Mouse (Mus musculus) stomach, embryonic 15.5 days (tissue): Measurements from ENCODE around the gene Hsh2d. TPM values are rescaled to one million over a fixed set of nuclear protein-coding genes. Genes with fewer than 3 reads are reported as not detected.

Experiments
- ATAC-seq: fragments of 200-750 bp; cut with Nextera tagmentation; 2 replicates; pipeline ENCODE4 v1.8.0; 2017; ENCODE audit warnings: low read depth, moderate number of reproducible peaks, moderate TSS enrichment; ENCODE audit not compliant: insufficient read depth, low FRiP score
- H3K27ac ChIP-seq: fragments of 300-500 bp; sonication (generic); 2 replicates; pipeline ENCODE4 v1.5.1; 2015; ENCODE audit warnings: mild to moderate bottlenecking, inconsistent platforms
- H3K27me3 ChIP-seq: fragments of 300-500 bp; sonication (generic); replicated peaks from 2 replicates; pipeline ENCODE4 v1.6.1; 2015; ENCODE audit warnings: inconsistent platforms
- H3K36me3 ChIP-seq: fragments of 300-500 bp; sonication (generic); 2 replicates; pipeline ENCODE4 v1.6.1; 2015; ENCODE audit warnings: inconsistent platforms
- H3K4me1 ChIP-seq: fragments of 300-500 bp; sonication (generic); 2 replicates; pipeline ENCODE4 v1.6.1; 2015; ENCODE audit warnings: inconsistent platforms
- H3K4me2 ChIP-seq: fragments of 300-500 bp; sonication (generic); 2 replicates; pipeline ENCODE4 v1.6.1; 2015; ENCODE audit warnings: mild to moderate bottlenecking, inconsistent platforms
- H3K4me3 ChIP-seq: fragments of 300-500 bp; sonication (generic); replicated peaks from 2 replicates; pipeline ENCODE4 v1.5.1; 2015; ENCODE audit warnings: inconsistent platforms
- H3K9ac ChIP-seq: fragments of 300-500 bp; sonication (generic); 2 replicates; pipeline ENCODE4 v1.6.1; 2015; ENCODE audit warnings: inconsistent platforms
- H3K9me3 ChIP-seq: fragments of 300-500 bp; sonication (generic); 2 replicates; pipeline ENCODE4 v1.6.1; 2016; ENCODE audit warnings: inconsistent platforms
- WGBS: fragments of 180-500 bp; shearing (Covaris S2); methylation state at CpG from one replicate; pipeline ENCODE4 v1.1.7; 2015; 5-methylcytosine and 5-hydroxymethylcytosine counted together
- polyA plus RNA-seq: library from polyadenylated mRNA; unstranded; fragments of >200 nt; fragmentation: Nextera tagmentation; extraction: Ambion mirVana; gene quantifications from 2 replicates; pipeline ENCODE4 v1.2.1, GENCODE M21; 2015

The Hsh2d gene
- polyA plus RNA-seq = 1.2 and 1.3 TPM in 2 replicates

DNA sequence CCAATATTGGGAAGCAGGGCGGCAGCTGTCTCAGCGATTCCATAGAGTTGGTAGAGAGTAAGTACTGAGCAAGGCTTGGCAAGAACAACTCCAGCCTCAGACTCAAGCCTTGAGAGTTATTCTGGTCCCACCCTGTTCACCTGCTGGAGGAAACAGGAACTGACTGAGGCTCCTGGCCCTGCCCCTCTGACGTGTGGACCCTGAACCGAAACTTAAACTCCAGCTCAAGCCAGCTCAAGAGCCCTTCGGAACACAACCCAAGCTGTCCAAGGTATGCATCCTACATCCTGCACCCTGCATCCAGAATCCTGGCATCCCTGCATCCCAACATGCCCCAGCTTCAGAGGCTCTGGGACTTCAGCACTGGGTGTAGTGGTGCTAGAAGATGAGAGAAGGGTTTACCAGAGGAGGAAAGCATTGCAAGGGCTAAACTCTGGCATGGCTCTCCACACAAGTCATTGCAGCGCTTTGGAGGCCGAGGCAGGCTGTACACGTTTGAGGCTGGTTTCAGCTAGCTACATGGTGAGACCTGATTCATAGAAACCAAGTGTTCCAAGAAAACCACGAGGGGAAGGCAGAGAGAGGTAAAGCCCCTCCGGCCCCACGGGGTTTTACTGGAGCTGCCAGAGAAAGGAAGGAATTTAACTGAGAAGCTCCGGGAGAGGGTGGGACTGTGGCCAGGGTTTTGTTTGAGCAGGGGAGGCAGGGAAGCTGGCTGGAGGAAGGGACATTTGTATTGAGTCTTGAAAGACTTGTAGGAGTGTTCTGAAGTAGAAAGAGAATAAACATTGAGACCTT is at the start of gene Hsh2d:
Gene Hsh2d (plus strand): TSS at position 222 of the 798 bp plus-strand sequence.
- peak; percentile 72 for ATAC-seq
- Histone ChIP-seq H3K4me1 (no peaks in the 10 kb centered on the region), H3K27me3 (no peaks in the 10 kb centered on the region), H3K36me3 (no peaks in the 10 kb centered on the region), H3K4me2 (0 out of 2 replicates have a peak within 1 kb of the TSS, but pooled peaks have one; percentile 3), H3K4me3 (no peak within 1 kb of the TSS), H3K9me3 (no peaks in the 10 kb centered on the region), H3K9ac (no peak within 1 kb of the TSS), H3K27ac (peak within 1 kb of the TSS; percentile 67)
- 60% methylated on average over 12 of the region's 12 CpGs for WGBS

DNA sequence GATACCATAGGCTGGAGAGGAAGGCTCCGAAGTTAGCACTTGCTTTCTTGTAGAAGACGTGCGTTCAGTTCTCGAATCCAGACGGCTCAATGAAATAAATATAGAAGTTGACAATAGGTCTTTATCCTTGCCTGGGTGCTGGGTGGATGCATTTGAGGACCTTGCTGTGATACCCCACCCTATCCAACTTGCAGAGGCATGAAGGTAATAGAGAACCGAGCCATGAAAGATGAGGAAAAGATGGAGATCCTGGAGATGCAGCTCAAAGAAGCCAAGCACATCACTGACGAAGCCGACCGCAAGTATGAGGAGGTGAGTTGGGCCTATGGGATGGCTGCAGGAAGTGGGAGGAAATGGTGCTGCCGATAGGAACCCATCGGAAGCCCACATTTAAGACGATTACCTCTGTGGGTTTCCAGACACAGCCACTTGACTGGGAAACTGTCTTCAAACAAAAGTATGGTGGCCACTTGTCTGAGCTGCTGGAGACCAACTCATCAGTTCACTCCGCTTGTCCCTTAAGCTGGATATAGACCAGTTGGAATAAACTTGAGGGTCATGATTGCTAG is 46.1 kb upstream of the Hsh2d start:
- WGBS = 88% methylated on average over 13 of the region's 13 CpGs
- ATAC-seq = no peak
- no peaks in the 10 kb centered on the region for H3K27me3 ChIP-seq
- no peaks in the 10 kb centered on the region for H3K9me3 ChIP-seq
- H3K4me3 ChIP-seq = no peak overlapping the region
- H3K4me1 ChIP-seq = peaks cover 11% of the 10 kb centered on the region; the same call in 1 of the 2 replicates
- H3K4me2 ChIP-seq = no peak overlapping the region
- H3K27ac ChIP-seq = no peak overlapping the region
- H3K36me3 ChIP-seq = peaks cover 74% of the 10 kb centered on the region
- H3K9ac ChIP-seq = no peak overlapping the region

DNA sequence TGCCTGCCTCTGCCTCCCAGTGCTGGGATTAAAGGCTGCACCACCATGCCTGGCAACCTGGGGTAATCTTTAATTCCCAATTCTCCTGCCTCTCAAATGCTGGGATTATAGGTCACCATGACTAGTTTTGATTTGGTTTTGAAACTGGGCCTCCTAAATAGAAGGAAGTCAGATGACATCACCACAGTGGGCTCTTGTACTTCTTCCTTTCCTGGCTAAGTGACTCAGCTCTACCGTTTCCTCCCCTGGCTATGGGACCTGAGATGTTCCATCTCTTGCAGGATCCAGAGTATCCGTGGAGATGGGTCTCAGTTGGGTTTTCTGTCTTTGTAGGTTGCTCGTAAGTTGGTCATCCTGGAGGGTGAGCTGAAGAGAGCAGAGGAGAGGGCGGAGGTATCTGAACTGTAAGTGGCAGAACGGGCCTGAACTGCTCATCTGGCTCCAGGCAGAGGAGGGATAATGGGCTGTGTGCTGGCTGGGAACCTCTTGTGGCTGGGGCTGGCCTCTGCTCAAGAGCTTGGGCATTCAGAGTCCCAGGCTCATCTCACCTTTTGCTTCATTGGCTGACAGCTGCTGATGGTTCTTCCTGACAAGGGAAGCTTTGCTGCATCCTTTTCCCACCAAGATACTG is 45.0 kb upstream of the Hsh2d start:
- no peaks in the 10 kb centered on the region for H3K27me3 ChIP-seq
- H3K9me3 ChIP-seq = no peaks in the 10 kb centered on the region
- no peak overlapping the region for H3K9ac ChIP-seq
- H3K27ac ChIP-seq = no peak overlapping the region
- peaks cover 11% of the 10 kb centered on the region; the same call in 1 of the 2 replicates for H3K4me1 ChIP-seq
- peaks cover 75% of the 10 kb centered on the region for H3K36me3 ChIP-seq
- H3K4me2 ChIP-seq = no peak overlapping the region
- ATAC-seq = no peak
- WGBS = 88% methylated on average over 5 of the region's 5 CpGs
- no peak overlapping the region for H3K4me3 ChIP-seq

DNA sequence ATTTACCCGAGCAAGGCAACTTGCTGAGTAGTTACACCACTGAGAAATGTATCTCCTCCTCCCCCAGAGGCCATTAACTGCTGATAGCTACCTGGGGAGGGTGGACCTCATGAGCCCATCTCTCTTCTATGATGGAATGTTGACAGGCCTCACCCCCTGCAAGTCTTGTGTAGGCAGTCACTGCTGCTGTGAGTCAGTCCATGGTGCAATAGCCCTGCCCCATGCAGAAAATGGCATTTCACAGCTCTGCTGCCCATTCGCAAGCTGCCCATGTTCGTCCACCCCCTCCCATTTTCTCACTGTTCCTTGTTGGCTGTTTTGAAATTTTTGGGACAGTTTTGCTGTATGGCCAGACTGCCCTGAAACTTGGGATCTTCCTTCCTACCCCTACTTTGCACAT is 43.9 kb upstream of the Hsh2d start:
- H3K4me2 ChIP-seq = no peak overlapping the region
- H3K36me3 ChIP-seq = peaks cover 74% of the 10 kb centered on the region
- H3K9me3 ChIP-seq = no peaks in the 10 kb centered on the region
- no peak overlapping the region for H3K9ac ChIP-seq
- 87% methylated on average over 3 of the region's 3 CpGs for WGBS
- no peak overlapping the region for H3K27ac ChIP-seq
- H3K4me3 ChIP-seq = no peak overlapping the region
- peaks cover 11% of the 10 kb centered on the region; the same call in 1 of the 2 replicates for H3K4me1 ChIP-seq
- no peaks in the 10 kb centered on the region for H3K27me3 ChIP-seq
- no peak for ATAC-seq

DNA sequence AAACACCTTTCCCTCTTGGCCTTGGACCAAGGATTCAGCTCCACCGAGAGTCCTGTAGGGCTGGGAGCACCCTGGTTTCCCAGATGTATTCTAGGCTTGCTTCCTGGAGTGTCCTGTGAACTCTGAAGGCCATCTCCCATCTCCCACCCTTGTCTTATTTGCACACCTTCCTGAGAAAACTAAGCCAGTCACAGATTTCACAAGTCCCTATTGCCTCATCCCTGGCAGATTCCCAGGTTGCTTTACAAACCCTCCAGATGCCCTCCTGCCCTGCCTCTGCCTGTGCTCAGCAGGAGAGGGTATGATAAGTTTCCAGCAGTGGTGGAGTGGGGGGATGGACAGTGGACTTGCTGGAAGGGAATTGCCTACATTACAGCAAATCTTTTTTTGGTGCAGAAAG is 43.4 kb upstream of the Hsh2d start:
- peaks cover 72% of the 10 kb centered on the region for H3K36me3 ChIP-seq
- H3K27me3 ChIP-seq = no peaks in the 10 kb centered on the region
- no peak overlapping the region for H3K27ac ChIP-seq
- ATAC-seq = no peak
- H3K4me2 ChIP-seq = no peak overlapping the region
- WGBS = 76% methylated on average over 1 of the region's 1 CpGs
- H3K4me1 ChIP-seq = peaks cover 11% of the 10 kb centered on the region; the same call in 1 of the 2 replicates
- no peak overlapping the region for H3K4me3 ChIP-seq
- H3K9me3 ChIP-seq = no peaks in the 10 kb centered on the region
- no peak overlapping the region for H3K9ac ChIP-seq

DNA sequence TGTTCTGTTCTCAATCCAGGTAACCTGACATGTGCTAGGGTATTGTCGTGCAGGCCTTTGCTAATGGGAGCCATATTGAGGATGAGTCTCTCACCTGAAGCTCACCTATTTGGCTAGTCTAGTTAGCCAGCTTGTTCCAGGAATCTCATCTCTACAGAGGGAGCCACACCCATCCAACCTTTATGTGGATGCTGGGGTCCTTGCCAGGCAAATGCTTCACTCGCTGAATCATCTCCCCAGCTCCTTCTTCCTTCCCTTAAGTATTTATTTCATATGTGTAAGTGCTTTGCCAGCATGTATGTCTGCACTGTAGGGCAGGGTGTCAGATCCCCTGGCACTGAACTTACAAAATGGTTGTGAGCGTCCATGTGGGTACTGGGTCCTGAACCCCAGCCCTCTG is 42.9 kb upstream of the Hsh2d start:
- H3K27me3 ChIP-seq = no peaks in the 10 kb centered on the region
- WGBS = 83% methylated on average over 3 of the region's 3 CpGs
- no peak overlapping the region for H3K4me3 ChIP-seq
- ATAC-seq = no peak
- no peak overlapping the region for H3K4me2 ChIP-seq
- peaks cover 11% of the 10 kb centered on the region; the same call in 1 of the 2 replicates for H3K4me1 ChIP-seq
- H3K36me3 ChIP-seq = peaks cover 71% of the 10 kb centered on the region
- H3K9ac ChIP-seq = no peak overlapping the region
- H3K27ac ChIP-seq = no peak overlapping the region
- H3K9me3 ChIP-seq = no peaks in the 10 kb centered on the region

DNA sequence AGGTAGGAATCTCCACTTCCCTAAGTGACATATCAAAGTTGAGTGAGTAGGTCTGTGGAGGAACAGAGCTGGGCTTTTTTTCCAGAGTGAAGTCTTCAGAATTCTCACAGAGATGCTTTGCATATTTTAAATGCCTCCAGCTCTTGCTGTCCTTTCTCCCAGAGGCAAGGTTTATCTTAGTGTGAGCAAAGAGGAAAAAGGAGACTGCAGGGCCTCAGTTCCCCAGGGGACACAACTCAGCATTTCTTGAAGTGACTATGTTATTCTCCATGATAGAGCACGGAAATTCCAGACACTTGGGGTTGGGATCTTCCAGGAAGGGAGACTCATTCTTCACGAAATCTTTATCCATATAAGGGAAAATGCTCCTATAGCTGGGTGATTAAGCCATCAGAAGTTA is 42.2 kb upstream of the Hsh2d start:
- H3K27me3 ChIP-seq = no peaks in the 10 kb centered on the region
- peaks cover 11% of the 10 kb centered on the region; the same call in 1 of the 2 replicates for H3K4me1 ChIP-seq
- H3K9me3 ChIP-seq = no peaks in the 10 kb centered on the region
- WGBS = 60% methylated on average over 2 of the region's 2 CpGs
- no peak overlapping the region for H3K4me2 ChIP-seq
- ATAC-seq = no peak
- no peak overlapping the region for H3K4me3 ChIP-seq
- no peak overlapping the region for H3K27ac ChIP-seq
- H3K36me3 ChIP-seq = peaks cover 74% of the 10 kb centered on the region
- H3K9ac ChIP-seq = no peak overlapping the region

DNA sequence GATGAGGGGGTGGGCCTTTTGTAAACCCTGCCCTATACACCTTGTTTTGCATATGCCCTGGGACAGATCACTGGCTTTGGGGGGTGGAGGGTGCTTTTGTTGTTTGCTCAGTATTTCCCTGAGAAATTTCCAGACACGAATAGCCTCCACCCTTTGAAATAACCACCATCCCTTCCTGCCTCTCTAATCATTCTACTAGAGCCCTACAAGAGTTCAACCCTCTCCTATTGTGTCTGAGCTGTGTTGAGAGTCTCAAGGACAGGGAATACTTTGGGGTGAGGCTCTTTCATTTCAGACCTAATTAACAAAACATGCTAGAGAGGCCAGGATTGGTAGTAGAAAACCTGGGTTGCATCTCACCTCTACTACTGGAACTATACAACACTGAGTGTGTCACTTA is 40.4 kb upstream of the Hsh2d start:
- H3K4me1 ChIP-seq = peaks cover 11% of the 10 kb centered on the region; the same call in 1 of the 2 replicates
- no peak overlapping the region for H3K9ac ChIP-seq
- H3K27ac ChIP-seq = no peak overlapping the region
- 93% methylated on average over 1 of the region's 1 CpGs for WGBS
- H3K27me3 ChIP-seq = no peaks in the 10 kb centered on the region
- H3K4me3 ChIP-seq = no peak overlapping the region
- H3K36me3 ChIP-seq = peaks cover 66% of the 10 kb centered on the region
- ATAC-seq = no peak
- no peaks in the 10 kb centered on the region for H3K9me3 ChIP-seq
- no peak overlapping the region for H3K4me2 ChIP-seq

DNA sequence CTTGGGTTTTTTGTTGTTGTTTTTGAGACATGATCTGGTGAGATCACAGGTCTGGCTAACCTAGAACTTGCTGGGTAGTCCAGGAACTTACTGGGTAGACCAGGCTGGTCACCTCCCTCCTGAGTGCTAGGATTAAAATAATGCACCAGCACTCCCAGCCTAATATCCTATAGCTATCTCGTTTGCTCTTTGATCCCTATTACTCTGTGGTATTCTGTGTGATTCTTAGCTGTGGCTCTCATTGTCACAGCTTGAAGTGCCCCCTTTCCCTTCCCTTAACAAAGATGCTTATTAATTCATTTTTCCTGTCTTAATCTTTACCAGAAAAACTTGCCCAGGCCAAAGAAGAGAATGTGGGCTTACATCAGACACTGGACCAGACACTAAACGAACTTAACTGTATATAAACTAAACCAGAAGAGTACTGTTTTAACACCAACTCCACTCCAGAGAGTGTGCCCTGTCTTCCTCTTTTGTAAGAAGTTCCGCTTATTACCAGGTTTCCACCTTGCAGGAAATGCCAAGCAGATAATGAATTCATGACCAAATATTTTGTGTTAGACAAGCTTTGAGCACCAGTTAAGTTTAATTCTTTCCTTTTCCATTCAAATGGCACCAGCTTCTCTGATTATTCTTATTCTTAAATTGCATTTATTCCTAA is 37.9 kb upstream of the Hsh2d start:
- H3K9me3 ChIP-seq = no peaks in the 10 kb centered on the region
- peaks cover 53% of the 10 kb centered on the region for H3K36me3 ChIP-seq
- H3K27ac ChIP-seq = no peak overlapping the region
- no peak overlapping the region for H3K4me3 ChIP-seq
- ATAC-seq = no peak
- peaks cover under 1% of the 10 kb centered on the region; the same call in 1 of the 2 replicates for H3K4me1 ChIP-seq
- H3K9ac ChIP-seq = no peak overlapping the region
- 77% methylated on average over 3 of the region's 3 CpGs for WGBS
- no peaks in the 10 kb centered on the region for H3K27me3 ChIP-seq
- no peak overlapping the region for H3K4me2 ChIP-seq

DNA sequence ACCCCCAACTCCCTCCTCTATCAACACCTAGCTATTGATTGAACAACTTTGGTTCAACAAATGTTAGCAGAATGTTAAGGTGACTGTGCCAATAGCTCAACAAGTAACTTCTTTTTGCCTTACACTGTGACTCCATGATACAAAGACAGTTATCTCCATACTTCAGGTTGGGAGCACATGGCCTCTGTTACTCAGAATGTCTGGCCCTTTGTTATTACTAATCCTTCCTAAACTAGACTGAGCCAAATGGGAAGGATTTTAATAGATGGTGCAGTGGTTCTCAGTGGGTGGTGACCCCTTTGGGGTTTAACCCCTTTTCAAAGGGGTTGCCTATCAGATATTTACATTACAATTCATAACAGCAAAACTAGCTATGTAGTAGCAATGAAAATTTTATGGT is 36.1 kb upstream of the Hsh2d start:
- ATAC-seq = no peak
- H3K9me3 ChIP-seq = no peaks in the 10 kb centered on the region
- no peaks in the 10 kb centered on the region for H3K4me1 ChIP-seq
- no peak overlapping the region for H3K9ac ChIP-seq
- no peaks in the 10 kb centered on the region for H3K27me3 ChIP-seq
- no peak overlapping the region for H3K4me3 ChIP-seq
- no peak overlapping the region for H3K27ac ChIP-seq
- peaks cover 36% of the 10 kb centered on the region for H3K36me3 ChIP-seq
- no peak overlapping the region for H3K4me2 ChIP-seq

DNA sequence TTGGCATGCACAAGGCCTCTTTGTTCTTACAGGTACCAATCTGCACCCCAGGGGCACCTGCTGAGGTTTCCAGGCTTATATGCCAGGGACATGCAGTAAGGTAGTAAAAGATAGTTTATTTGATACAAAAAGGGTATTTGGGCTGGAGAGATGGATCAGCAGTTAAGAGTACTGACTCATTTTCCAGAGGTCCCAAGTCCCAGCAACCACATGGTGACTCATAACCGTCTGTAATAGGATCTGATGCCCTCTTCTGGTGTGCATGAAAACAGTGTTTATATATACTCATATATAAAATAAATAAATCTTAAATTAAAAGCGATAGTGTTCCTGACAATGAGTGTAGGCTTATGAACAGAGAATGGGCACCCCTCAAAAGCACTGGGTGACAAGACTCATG is 31.3 kb upstream of the Hsh2d start:
- no peak overlapping the region for H3K4me2 ChIP-seq
- no peaks in the 10 kb centered on the region for H3K27me3 ChIP-seq
- no peak overlapping the region for H3K4me3 ChIP-seq
- H3K36me3 ChIP-seq = peaks cover 3% of the 10 kb centered on the region
- ATAC-seq = no peak
- no peaks in the 10 kb centered on the region for H3K9me3 ChIP-seq
- H3K27ac ChIP-seq = no peak overlapping the region
- H3K4me1 ChIP-seq = peaks cover 17% of the 10 kb centered on the region
- WGBS = 66% methylated on average over 2 of the region's 2 CpGs
- H3K9ac ChIP-seq = no peak overlapping the region
